In genomic region chr15:14137402-14137801, GRCm38 (mm10) we compare ENCODE assay signal across 20 mouse cellular contexts.
"Had no signal": no experiment of that assay in that cellular context is flagged by ENCODE, and none has a peak within 500 bp of the region (broad histone marks: within the 10 kb centered on the region; RNA-seq: fewer than 3 reads in every experiment).

No protein-coding gene starts in this region.

- H3K4me1 ChIP-seq: limb, embryonic 10.5 days; limb, embryonic 13.5 days; liver, embryonic 12.5 days; liver, embryonic 15.5 days; midbrain, embryonic 12.5 days; midbrain, embryonic 15.5 days; neural tube, embryonic 12.5 days; neural tube, embryonic 15.5 days had no signal

- H3K36me3 ChIP-seq: limb, embryonic 10.5 days; limb, embryonic 13.5 days; liver, embryonic 12.5 days; liver, embryonic 15.5 days; midbrain, embryonic 12.5 days; midbrain, embryonic 15.5 days; neural tube, embryonic 12.5 days; neural tube, embryonic 15.5 days had no signal

- H3K27me3 ChIP-seq: limb, embryonic 13.5 days; liver, embryonic 12.5 days; liver, embryonic 15.5 days; midbrain, embryonic 12.5 days; midbrain, embryonic 15.5 days; neural tube, embryonic 12.5 days; neural tube, embryonic 15.5 days had no signal

- H3K9ac ChIP-seq: limb, embryonic 13.5 days; liver, embryonic 12.5 days; liver, embryonic 15.5 days; midbrain, embryonic 12.5 days; midbrain, embryonic 15.5 days; neural tube, embryonic 12.5 days; neural tube, embryonic 15.5 days had no signal

- H3K9me3 ChIP-seq: limb, embryonic 10.5 days; limb, embryonic 13.5 days; liver, embryonic 12.5 days; liver, embryonic 15.5 days; midbrain, embryonic 12.5 days; midbrain, embryonic 15.5 days; neural tube, embryonic 12.5 days; neural tube, embryonic 15.5 days had no signal

- ATAC-seq: intestine, postnatal 0 days; liver, embryonic 12.5 days; midbrain, embryonic 15.5 days had no signal

- H3K27ac ChIP-seq: limb, embryonic 10.5 days; limb, embryonic 13.5 days; liver, embryonic 12.5 days; liver, embryonic 15.5 days; macrophage; midbrain, embryonic 12.5 days; midbrain, embryonic 15.5 days; neural tube, embryonic 12.5 days; neural tube, embryonic 15.5 days; stomach, postnatal 0 days had no signal

- DNase-seq: kidney, adult 2 months; kidney, postnatal 10 days; kidney, postnatal 4 days; layer of hippocampus, postnatal 36 days; liver; lung, adult 18-20 months; lung, postnatal 14 days; thymus, adult 2 months; thymus, postnatal 14 days had no signal

- H3K4me3 ChIP-seq: limb, embryonic 10.5 days; limb, embryonic 13.5 days; liver, embryonic 12.5 days; liver, embryonic 15.5 days; midbrain, embryonic 12.5 days; midbrain, embryonic 15.5 days; neural tube, embryonic 12.5 days; neural tube, embryonic 15.5 days had no signal

- H3K4me2 ChIP-seq: limb, embryonic 13.5 days; liver, embryonic 12.5 days; liver, embryonic 15.5 days; midbrain, embryonic 12.5 days; midbrain, embryonic 15.5 days; neural tube, embryonic 12.5 days; neural tube, embryonic 15.5 days had no signal
